Mouse (Mus musculus) left cerebral cortex, postnatal 36 days (tissue): ENCODE measurements at regions not wholly inside any gene's neighbourhood (a gene's known extent, or its start where the extent isn't known, plus 50 kb on each side); places are given as distances from the start of the nearest gene placed in this dataset.

Source experiments
- DNase-seq, 2 experiments: peaks; one replicate each; pipeline ENCODE4 v3.0.0; 2021 to 2022; ENCODE audit warnings: low spot score in 2 of 2, mixed read lengths in 1 of 2
- intact Hi-C: fragments of 180-260 bp; cut with DNase I; formaldehyde crosslinking; loops from one replicate; pipeline ENCODE4 v1.15.1; 2025

DNA sequence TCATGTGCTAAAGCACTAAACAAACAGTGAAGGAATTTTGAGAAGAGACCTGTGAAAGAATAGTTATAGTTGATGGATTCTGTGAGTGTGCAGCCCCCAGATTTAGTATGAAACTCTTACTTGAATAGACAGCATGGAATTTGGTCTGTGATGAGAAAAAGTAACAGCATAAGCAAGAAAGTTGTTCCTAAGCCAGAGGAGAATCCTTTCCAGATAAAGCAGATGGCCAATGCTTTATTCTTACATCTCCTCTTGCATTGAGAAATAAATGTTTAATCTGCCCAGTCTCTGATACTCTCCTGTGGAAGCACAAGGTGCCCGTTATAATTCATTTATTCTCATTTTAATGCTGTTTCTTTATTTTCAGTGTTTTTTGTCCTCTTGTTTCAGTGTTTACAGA is 263.5 kb downstream of the Tecrl start:
- no peak for DNase-seq
- intact Hi-C loops, result no loop called here

GRCm38 (mm10) chr5:83054819-83055218 is 300.2 kb downstream of the Tecrl start:
- DNase-seq, result peak; percentile 22 to 32

GRCm38 (mm10) chr5:83047214-83047613 is 307.8 kb downstream of the Tecrl start:
- intact Hi-C loops, result no loop called here
- DNase-seq, result no peak

More at GRCm38 (mm10) chr5:83054819-83055218, 300.2 kb downstream of the Tecrl start:
- intact Hi-C loops, result loop anchor here (10.0 kb wide), 1 partner anchor 320 kb away; no protein-coding TSS in a partner anchor

GRCm38 (mm10) chr5:83029703-83030102 is 325.3 kb downstream of the Tecrl start:
- intact Hi-C loops, result no loop called here
- DNase-seq, result no peak

- intact Hi-C loops, result no loop called here
- no peak for DNase-seq
Observed at GRCm38 (mm10) chr5:83006038-83006437, 349.0 kb downstream of the Tecrl start.

- intact Hi-C loops, result no loop called here
- DNase-seq, result peak in 1 of 2 experiments; percentile 5
Observed at GRCm38 (mm10) chr5:82989056-82989455, 365.9 kb downstream of the Tecrl start.

GRCm38 (mm10) chr5:82969315-82969714 is 385.7 kb downstream of the Tecrl start:
- intact Hi-C loops, result no loop called here
- DNase-seq, result no peak

- DNase-seq, result no peak
- intact Hi-C loops, result no loop called here
Observed at GRCm38 (mm10) chr5:82966824-82967223, 388.2 kb downstream of the Tecrl start.

GRCm38 (mm10) chr5:82966180-82966579 is 388.8 kb downstream of the Tecrl start:
- intact Hi-C loops, result no loop called here
- peak; percentile 5 to 24 for DNase-seq

DNA sequence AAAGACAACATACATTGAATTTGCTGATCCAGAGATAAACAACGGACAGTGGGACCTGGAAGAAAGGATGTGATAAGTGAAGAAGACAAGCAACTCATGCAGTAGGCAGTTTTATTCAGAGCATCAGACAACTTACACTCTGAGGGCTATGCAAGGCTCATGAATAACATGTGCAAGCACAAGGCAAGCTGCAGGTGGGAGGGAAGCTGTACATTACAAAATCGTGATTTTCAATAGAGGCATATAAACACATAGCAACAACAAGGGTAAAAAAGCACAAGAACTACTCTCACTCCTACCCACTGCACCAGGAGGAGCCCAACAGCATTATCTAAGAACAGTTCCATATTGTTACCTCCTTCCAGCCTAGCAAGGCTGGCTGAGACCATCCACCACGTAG is 390.5 kb downstream of the Tecrl start:
- intact Hi-C loops, result no loop called here
- DNase-seq, result no peak

- intact Hi-C loops, result no loop called here
- DNase-seq, result no peak
Observed at GRCm38 (mm10) chr5:82956012-82956411, 399.0 kb downstream of the Tecrl start.

DNA sequence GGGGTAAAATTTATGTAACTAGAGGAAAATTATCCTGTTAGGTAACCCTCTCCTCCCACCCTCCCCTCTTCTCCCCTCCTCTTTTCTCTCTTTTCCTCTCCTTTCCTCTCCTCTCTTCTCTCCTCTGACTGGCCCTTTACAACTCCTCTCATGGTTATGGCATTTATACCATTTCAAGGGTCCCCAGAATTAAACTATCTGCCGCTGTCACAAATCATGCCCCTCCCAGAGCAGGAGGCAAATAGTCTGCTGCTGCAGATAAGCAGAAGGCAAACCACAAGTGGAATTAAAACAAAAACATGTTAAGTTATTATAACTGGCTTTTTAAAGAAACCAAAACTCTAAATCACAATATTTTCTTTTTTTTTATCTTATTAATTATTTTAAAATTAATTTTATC is 407.9 kb downstream of the Tecrl start:
- intact Hi-C loops, result no loop called here
- no peak for DNase-seq

DNA sequence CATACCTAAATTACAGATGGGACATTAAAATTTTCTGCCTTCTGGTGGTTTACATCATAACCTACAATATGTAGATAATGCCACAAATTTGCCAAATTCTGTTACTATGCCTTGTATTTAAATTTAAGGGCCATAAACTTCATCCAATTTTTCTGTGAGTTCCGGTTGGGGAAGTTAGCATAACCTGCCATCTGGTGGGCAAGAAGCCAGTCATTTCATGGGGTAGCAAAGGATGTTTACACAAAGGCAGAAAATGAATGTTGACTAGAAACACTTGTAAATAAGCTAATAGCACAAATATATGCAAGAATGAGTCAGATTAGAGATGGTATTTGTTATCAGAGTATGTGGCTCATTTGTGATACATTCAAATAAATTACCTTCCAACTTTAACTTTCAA is 415.2 kb downstream of the Tecrl start:
- no peak for DNase-seq
- intact Hi-C loops, result no loop called here

- intact Hi-C loops, result loop anchor here (5.0 kb wide), 1 partner anchor 172 kb away; no protein-coding TSS in a partner anchor
Observed at GRCm38 (mm10) chr5:82899347-82899746, 455.6 kb downstream of the Tecrl start.

DNA sequence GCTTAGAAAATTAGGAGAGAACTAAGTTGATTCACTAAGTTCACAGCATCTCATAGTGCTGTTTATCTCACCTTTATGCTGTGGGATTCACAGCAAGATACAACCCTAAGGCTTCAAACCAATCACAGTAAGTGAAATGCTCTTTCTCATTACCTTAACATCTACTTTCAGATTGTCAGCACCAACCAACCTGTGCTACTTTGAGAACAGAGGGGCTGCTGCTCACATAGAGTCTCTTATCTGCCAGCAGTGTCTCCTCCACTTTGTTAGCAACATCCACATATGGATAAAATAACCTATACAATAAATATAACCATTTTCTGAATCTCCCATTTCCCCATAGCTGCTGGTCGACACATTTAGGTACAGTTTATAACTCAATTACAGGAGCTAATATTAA is 456.1 kb downstream of the Tecrl start:
- no peak for DNase-seq
- intact Hi-C loops, result loop anchor here (5.0 kb wide), 1 partner anchor 172 kb away; no protein-coding TSS in a partner anchor

More at GRCm38 (mm10) chr5:82899347-82899746, 455.6 kb downstream of the Tecrl start:
- DNase-seq, result peak; percentile 42 to 67

GRCm38 (mm10) chr5:82898389-82898788 is 456.6 kb downstream of the Tecrl start:
- intact Hi-C loops, result loop anchor here (5.0 kb wide), 1 partner anchor 171 kb away; no protein-coding TSS in a partner anchor
- peak; percentile 18 to 29 for DNase-seq

DNA sequence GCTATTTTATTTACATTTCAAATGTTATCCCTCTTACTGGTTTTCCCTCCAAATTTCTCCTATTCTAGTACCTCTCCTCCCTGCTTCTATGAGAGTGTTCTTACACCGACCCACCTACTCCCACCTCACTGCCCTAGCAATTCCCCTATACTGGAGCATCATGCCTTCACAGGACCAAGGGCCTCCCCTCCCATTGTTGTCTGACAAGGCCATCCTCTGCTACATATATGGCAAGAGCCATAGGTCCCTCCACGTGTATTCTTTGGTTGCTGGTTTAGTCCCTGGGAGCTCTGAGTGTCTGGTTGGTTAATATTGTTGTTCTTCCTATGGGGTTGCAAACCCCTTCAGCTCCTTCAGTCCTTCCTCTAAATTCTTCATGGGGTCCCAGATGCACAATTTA is 485.7 kb downstream of the Tecrl start:
- intact Hi-C loops, result no loop called here

DNA sequence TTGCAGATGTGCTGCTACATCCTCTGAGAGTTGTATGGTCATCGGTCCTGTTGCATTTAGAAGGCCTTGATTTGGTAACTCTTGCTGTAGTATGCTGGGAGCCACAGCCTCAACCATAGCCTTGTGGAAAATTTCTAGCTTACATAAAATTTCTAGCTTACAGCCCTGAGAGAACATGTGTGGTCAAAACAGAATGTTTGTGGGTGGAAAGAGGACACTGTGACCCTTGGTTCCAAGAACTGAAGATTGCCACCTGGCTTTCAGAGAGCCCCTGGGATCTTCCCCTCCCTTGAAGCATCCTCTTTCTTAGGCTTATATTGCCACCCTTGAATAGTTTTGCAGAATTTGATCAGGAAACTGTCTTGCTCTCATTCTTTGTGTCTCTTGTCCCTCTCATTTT is 490.6 kb downstream of the Tecrl start:
- DNase-seq, result no peak
- intact Hi-C loops, result no loop called here

More for the DNA sequence above, 485.7 kb downstream of the Tecrl start:
- DNase-seq, result no peak

DNA sequence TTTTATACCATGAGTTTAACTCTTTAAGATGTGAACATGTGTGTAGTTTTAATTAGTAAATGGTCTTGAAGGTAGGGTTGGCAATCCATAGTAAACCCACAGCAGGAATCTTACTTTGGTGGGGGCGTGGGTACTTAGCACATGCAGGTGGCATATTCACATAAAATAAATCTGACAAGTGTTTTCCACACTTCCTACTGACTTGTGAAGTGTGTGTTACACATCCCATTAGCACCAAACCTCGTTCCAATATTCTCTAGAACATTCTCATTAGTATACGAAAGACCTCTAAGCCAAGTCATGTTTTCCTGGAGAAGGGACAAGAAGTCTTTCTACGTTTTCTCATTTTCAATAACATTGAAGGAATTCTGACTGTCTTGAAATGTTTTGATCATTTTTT is 529.7 kb downstream of the Tecrl start:
- intact Hi-C loops, result no loop called here
- no peak for DNase-seq

DNA sequence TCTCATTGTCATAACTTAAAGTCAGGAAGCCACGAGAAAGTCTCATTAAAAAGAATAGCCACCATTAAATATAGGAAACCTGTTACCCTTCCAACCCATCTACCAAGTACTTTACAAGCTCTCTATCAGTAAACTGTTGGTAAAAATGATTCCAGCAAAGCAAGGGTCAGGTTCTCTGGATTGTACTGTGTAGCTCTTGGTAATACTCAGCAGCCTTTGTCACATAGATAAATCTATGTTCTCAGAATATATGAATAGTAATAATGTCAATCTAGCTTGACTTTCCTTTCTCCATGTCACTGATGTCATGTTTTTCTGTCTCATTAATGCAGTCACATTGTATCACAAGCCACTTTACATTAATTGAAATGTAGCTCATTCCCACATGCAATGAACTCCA is 561.8 kb downstream of the Tecrl start:
- DNase-seq, result no peak
- intact Hi-C loops, result no loop called here
